Mouse (Mus musculus): ENCODE data around the gene Tjp1.

The Tjp1 gene

DNA sequence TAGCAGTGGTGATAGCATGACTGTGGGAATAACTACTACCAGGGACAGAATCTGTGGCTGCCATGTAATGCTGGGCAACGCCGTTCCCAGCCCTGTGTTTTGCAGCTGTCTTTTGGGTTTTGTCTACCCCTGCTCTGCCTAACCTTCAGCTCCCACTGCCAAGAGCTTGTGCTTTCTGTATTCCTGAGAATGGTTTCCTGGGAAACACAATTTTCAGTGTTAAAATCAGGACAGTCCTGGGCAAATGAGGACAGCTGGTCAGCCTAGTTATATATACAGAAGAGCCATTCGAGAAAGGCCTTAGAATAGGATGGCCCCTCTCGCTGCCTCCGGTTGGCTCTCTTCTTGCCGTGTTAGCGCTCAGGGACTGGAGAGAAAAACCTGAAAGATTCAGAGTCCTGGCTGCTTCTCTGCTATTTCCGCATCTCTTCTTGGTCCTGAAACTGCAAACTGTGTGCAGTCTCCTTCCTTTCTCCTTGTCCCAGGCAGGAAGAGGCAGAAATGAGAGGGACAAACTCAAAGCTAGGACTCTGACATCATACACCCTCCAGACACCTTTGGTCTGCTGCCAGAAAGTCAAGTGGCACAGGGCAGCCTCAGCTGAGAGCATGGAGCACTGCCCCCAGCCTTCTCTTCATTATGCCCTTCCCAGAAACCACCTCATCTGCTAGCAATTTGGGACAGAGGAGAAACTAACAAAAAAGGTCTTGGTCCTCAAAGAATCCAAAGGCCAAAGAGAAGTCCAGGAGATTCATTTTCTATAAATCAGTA, 139.2 kb downstream of the Tjp1 start:
- DNase-seq (ENCODE audit: low read depth): no peak

DNA sequence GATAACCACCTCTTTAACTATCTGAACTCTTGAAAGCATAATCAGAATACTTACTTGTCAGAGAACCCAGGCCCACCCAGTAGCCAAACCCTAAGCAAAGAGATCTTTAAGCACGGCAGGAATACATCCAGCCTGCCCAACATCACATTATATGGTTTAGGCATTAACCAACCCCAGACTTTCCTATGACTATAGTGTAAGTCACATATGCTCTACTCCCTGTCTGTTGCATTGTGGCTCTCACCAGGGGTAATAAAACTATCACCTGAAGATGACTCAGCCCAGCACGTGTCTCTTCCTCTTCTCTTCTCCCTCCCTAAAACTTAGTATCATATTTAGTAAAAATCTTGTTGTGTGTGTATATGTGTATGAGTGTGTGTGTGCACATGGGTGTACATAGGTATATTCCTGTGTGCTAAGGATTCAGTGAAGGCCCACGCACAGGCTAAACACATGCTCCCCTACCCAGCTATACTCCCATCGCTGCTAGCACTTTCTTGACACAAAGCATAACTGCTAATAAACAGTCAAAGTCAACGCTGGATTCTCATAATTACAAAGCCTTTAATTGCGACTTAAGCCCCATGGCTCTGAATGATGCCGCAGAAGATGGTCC, 139.9 kb downstream of the Tjp1 start:
- no peak for DNase-seq (ENCODE audit: low read depth)

DNA sequence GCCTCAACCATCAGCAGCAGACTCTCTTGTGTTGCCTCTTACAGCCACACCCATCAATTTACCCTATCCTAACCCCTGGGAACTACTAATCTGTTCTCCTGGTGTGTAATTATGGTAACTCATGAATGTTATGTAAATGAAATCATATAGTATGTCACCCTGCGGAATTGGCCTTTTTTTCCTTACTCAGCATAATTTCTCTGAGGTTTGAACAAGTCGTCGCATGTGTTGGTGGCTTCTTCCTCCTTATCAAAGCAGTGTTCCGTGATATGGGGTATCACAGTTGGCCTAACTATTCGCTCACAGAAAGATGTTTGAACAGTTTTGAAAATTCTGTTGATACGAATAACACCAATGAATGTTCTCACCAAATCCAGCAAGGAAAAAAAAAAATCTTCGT, 142.8 kb downstream of the Tjp1 start:
- DNase-seq (ENCODE audit: low read depth): no peak

DNA sequence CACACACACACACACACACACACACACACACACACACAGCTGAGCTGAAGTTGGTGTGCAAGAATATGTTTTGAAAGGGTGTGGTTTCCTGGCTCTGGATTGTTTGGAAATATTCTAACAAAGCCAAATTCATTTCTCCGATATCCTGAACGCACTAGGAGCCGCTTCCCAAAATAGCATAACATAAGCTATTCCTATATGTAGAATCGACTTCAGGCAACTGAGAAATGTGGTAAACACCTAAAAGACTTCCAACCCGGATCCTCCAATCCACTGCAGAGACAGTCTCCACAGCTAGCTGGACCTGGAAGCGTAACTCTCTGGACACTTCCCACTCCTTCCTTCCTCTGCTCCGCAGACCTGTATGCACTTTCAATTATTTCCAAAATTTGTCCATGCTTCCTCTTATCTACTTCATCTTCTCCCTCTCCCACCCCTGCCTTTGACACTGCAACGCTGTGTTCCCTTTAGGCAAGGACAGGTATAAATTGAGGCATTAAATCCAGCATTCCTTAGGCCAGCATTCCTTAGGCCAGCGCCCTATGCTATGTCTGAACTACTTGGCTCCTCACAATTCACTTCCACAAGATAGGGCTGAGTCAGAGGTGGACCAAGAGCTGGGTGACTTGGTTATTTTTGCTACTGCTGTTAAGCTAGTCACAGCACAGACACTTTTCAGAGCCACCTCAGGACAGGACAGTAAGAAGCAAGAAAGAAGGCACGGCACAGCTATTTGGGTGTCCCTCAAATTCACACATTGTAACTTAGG, 144.9 kb downstream of the Tjp1 start:
- DNase-seq (ENCODE audit: low read depth): no peak

DNA sequence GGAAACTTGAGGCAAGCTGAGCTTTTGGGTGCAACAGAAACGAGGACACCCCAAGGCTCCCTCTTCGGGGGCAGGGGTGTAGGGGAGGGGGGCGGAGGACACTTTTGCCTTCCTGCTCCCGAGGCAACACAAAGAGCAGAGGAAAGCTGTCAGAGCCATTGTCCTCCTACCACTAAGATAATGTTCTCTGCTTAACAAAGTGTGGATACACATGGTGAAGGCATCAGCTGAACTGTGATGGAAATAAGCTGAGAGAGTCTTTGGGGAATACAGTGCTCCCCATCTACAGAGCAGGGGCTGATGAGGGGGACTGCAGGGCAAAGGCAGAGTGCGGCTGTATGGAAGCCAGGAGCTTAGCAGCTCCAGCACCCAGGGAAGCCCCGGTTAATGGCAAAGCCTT, 145.7 kb downstream of the Tjp1 start:
- DNase-seq (ENCODE audit: low read depth): no peak

DNA sequence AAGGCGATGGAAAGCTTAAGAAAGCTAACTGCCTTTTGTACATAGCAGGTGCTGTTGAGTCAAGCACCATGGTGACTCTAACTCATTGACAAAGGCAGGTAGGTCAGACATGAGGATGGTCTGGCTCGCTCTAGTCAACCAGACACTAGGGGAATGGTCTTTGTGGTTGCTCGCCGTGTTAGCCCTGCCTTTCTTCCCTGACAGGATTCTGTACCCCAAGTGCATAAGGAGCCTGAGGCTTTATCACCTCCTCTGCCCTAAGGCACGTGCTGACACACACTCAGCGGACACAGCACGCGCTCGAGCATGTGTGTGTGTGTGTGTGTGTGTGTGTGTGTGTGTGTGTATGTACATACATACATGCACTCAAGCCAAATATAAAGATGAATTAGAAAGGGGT, 146.9 kb downstream of the Tjp1 start:
- DNase-seq (ENCODE audit: low read depth): no peak

DNA sequence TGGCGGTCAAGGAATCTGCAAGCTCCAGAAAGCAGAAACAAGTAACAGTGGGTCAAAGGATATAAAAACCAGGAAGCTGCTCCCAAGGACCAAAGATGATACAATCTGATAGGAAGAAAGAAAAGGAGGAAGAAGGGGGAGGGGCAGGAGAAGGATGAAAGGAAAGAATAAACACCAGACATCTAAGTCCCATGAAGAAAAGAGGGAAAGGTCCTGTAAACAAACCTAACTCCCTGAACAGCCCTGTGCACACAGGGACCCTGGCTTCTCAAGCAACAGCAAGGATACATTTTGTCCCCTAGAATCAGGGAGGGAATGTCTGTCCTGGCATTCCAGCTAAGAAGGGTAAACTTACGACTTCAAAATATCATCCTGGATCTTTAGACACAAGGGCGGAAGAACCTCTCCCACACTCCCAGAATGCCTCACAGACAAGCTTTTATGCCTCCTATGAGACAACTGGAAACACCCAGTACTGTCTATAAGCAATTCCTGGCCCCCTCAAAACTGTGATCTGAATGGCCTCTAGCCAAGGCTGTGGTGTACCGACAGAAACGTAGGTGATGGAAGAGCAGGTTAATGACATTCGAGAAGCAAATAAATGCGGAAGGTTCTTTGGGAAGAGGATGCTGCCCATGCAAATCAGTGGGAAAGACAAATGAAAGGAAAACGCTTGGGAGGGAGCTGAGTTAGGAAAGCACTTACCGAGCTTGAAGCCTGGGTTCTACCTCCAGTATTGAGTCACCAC, 148.6 kb downstream of the Tjp1 start:
- no peak for DNase-seq (ENCODE audit: low read depth)

DNA sequence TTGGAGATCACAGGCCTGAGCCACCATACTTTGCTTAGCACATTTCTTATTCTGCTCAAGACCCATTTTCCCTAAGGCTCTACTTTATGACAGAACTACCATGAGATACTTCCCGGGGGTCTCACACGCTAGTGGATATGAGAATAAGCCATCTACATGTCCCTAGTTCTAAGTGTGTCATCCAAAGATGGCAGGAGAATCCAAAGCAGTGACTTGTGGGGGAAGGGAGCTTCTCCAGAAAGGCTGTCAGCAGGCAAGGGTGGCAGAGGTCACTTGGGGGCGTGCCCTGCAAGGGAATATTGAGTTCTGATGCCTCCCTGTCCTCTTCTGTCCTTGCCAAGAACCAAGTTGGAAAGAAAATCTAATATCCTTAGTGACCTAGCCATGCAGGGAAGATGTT, 150.1 kb downstream of the Tjp1 start:
- no peak for DNase-seq (ENCODE audit: low read depth)

DNA sequence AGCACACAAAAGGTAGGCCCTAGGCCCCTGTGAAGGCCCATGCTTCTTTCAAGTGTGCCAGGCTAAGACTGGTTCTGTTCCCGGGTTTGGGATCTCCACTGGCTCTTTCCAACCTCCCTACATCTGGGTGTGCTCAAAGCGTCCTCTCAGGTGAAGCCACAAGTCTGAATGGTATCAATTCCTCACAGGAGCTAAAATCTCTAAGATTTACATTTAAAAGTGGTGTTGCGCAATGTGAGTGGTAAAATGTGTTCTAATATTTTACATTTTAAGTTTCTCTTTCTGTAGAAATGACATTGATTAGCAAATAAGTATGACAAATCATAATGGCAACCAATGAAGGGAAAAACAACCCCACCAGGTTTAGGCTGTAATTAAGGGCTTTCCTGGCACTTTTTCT, 152.0 kb downstream of the Tjp1 start:
- no peak for DNase-seq (ENCODE audit: low read depth)

DNA sequence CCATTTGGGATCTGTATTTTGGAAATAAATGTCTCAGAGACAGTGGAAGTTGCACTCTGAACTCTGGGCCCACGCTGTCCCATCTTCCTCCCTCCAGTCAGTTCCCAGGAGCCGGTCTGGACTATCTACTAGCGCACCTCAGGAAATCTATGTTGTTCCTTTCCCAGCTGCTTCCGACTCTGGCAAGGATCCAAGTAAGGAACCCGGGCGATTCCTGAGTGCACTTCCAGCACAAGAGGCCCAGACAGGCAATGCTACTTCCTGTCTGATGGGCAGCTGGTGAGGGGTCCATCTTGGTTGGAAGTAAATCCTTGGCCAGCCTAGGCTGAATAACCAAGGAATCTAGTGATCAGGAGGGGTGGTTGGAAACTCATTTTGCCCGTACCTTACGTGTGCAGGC, 152.4 kb downstream of the Tjp1 start:
- DNase-seq (ENCODE audit: low read depth): no peak

DNA sequence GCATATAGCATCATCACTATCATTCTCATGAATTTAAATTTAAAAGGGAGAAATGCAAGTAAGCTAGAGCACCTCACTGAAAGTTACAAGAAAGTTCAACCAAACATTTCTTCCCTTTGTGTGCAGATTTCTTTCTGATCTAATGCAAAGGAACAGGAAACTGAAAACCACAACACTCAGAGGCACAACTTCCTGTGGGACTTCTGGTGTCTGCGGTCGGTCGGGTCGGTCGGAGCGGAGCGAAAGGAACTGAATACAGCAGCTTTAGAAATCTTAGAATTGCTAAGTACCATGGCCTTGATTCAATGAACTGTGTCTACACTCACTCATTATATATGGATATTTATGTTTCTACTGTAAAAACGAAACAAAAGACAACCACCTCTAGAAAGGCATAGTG, 154.2 kb downstream of the Tjp1 start:
- DNase-seq (ENCODE audit: low read depth): peak; percentile 52

DNA sequence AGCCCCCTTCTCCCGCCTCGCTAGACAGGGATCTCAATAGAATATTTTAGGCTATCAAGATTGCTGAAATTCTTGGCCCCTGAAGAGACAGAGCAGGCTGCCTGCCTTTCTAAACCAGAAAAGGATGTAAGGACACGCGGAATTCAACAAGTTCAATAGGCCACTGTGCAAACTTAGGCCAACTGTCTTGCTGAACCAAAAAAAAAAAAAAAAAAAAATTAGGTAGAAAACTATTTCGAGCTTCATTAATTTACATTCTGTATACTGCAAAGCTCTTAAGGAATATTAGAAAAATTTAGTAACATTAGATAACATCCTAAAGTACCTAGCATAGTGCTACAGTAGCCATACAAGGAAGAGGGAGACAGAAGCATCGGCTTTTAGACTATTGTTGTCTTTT, 155.8 kb downstream of the Tjp1 start:
- no peak for DNase-seq (ENCODE audit: low read depth)

DNA sequence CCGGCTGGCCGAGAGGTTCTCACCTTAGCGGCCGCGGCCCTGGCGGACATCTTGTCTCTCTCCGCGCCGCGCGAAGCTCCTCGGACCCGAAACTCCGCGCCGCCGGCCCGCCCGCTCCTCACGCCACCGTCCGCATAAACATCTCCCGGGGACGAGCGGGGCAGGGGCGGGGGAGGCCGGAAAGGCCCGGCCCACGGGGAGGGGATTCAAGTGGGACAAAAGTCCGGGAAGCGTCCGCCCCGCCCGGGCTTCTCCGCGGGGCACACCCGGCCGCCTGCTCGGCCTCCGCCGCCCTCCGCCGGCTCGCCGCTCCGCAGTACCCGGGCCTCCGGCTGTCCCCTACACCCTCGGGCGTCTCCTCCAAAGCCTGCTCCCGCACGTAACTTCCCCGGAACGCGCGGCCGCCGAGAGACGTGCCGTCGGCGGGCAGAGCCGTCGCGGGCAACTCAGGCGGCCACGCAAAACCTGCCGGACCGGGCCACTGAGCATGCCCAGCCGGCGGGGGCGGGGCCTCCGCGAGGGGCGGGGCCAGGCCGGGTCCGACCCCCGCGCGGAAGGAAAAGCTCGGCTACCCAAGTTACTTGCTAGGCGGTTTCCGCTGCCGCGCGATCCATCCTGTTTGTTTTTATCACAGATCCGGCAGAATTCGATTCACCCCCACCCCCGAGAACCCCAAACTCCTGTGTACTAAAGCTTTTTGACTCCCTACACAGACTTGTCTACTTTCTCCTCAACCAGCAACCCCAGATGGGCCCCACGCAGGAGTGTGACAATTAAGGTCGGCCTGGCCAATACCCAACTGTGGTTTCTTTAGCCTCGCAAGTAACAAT, 156.6 kb downstream of the Tjp1 start:
- peak; percentile 10 for DNase-seq (ENCODE audit: low read depth)

DNA sequence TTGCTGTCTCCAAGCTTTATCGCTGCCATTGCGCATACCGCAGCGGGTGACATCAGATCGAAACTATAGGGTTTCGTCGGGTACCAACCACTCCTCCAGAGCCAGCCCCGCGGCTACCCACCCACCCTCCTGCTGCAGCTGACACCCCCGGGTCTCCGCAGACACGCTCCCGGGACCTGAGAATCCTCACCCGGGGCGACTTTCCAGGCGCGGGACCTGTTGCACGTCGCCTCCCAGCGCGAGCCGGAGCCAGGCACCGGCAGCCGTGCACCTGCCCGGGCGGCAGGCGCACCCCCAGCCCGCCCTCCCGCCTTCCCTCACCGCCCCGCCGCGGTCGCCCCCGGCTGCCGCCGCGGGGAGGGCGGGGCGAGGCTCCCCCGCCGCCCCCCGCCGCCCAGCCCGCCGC, 157.2 kb downstream of the Tjp1 start:
- no peak for DNase-seq (ENCODE audit: low read depth)

DNA sequence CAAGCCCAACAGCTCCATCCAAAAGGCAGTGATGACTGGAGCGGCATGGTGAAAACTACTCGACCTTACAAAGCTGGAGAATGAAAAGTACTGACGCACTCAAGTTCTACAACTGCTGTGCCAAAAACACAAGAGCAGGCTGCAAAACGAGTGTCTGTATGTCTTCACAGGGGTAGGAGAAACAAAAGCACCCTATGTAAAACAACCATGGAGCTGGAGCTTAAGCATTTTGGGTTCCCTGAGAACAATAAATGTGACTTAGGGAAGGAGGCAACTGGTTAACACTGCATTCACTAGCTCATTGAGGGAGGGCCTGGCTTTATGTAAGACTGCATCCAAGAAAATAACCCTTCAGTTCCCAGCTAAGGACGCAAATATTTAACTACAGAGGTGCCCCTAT, 158.5 kb downstream of the Tjp1 start:
- DNase-seq (ENCODE audit: low read depth): no peak

DNA sequence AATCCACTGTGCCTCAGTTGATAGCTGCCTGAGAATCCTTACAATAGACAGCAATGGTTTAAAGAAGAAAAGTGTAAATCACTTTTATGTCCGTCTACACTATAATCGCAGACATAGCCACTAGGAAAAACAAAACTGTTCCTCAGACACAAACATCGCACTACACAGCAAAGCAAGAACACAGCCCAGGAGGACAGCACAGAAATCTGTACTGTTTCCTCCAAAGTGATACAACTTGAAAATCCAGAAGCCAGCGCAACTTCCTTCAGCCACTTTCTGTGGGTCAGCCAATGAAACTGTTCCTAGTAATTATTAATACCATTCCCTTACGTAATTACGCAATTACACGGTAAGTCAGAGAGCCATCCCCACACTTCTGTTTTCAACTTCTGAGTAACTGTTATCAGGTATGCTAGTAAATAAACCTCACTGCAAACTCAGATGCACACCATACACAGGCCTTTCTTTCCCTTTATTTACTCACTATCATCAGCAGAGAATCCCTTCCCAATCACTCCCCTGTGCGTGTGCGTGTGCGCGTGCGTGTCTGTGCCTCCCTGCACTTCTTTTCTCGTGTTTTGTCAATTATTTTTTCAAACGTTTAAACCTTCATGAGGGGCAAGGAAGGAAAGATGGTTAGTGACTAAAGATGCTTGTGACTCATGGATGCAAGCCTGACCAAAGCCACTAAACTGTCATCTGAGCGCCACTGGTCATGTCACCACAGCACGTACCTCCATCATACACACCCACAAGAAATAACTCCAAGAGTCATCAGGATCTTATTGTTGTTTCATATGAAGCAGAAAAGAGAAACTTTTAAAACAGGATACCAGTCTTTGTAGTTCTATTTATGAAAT, 160.0 kb downstream of the Tjp1 start:
- no peak for DNase-seq (ENCODE audit: low read depth)

DNA sequence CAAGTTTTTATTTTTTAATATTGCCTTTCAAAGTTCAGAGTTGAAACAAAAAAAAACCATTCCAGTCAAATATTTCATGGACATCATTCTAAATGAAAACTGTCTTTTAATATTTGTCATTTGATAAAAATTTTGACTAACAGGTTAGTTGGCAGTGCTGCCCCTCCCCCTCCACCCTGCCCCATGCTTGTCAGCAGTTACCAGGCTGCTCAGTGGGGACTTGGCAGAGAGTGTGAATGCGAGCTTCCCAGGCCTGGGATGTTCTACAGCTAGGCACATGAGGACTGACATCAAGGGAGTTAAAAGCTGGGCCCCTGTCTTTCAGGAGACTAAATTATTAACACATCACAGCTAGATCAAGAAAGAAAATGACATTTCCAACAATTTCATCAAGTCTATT, 161.4 kb downstream of the Tjp1 start:
- DNase-seq (ENCODE audit: low read depth): no peak

DNA sequence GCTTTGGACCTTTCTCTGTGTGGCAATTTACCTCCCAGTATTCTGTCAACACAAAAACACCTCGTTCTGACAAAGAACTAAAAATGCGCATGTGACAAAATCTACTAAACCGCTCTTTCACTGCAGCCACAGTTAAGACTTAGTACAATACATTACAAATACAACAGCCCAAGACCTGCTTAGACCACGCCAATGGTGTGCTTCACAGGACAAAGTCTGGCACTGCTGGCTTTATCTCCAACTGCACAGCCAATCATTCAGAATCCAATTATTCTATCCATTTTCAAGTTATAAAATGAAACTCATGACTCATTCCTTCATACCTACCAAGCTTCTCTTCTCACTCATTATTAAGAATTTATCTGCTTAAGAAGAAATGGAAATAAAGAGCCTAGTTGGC, 162.0 kb downstream of the Tjp1 start:
- DNase-seq (ENCODE audit: low read depth): no peak

DNA sequence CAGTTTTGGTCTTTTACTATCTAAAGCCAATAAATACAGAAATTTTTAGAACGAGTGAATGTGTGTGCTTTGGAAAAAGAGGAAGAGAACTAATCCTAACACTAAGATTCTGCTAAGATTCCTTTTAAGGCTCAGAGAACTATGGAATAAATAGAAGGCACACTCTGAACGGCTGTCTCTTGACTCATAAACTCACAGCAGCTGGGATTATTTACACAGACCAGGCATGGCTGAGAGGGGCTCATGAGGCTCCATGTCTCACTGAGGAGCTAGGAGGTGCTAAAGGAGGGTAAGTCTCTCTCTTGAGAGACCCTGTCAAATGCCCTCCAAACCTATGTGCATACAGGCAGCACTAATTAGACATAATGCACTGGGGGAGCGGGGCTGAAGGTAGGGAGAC, 167.3 kb downstream of the Tjp1 start:
- DNase-seq (ENCODE audit: low read depth): no peak

DNA sequence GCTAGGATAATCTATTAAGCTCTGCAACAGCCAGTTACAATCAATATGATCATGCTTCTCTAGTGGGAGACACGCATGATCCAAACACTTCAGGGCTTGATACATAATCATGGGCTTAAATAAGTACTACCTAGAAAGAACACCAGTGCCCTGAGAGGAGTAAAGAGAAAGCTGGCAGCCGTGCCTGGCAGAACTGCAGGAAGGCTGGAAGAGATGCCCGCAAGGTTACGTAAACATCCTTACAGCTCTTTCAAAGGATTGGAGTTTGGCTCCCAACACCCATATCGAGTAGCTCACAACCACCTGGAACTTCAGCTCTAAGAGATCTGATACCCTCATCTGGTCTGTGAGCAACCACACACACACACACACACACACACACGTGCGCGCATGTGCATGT, 167.8 kb downstream of the Tjp1 start:
- no peak for DNase-seq (ENCODE audit: low read depth)

DNA sequence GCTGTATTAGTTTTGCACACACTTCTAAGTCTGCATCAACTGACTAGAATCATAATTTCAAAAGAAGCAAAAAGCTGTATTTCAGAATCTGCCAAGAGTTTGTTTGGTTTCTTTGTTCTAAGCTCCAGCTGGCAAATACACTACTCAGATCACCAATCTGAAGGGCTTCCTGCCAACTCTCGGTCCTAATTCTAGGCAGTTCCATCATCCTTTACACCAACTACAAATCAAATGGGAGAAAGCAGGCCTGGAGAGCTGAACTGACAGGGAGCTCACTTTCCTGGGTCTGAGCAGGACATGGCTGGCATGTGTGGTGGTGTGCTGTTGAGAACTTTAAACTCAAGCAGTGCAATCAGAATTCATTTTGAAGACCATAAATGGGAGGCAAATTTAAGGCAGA, 170.0 kb downstream of the Tjp1 start:
- no peak for DNase-seq (ENCODE audit: low read depth)

Data from naive thymus-derived CD4-positive, alpha-beta T cell, adult 2 months (primary cell).